Mouse (Mus musculus) kidney, postnatal 14 days (tissue): ENCODE data around the gene Zkscan6.

Source experiments
- DNase-seq: peaks from one replicate; pipeline ENCODE4 v3.0.0; 2022; ENCODE audit warnings: mixed read lengths

Zkscan6 gene

DNA sequence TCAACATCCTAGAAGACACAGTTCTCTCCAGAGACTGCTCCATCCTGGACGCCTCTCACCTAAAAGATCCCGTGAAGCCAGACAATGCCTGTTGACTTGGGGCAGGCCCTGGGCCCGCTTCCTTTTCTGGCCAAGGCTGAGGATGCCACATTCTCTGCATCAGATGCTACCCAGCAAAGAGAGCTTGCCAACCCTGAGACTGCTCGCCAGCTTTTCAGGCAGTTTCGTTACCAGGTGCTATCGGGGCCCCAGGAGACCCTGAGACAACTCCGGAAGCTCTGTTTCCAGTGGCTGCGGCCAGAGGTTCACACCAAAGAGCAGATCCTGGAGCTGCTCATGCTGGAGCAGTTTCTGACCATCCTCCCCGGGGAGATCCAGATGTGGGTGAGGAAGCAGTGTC is 7.4 kb downstream of the Zkscan6 start:
- no peak for DNase-seq

DNA sequence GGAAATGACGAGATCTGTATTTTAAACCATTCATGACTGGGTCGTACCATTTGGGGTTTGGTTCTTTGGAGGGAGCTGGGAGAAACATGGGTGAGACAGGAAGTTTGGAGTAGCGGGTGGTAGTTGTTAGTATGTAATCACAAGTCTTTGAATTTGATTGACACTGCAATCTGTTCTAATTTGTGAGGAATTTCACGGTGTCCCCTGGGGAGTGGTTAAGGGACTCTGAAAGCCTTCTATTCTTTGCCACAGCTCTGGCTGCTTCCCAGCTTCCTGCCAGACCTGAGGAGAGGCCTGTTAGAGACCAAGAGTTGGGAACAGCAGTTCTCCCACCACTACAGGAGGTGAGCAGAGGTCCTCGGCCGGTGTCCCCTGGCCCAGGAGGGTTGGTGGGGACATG is 9.3 kb downstream of the Zkscan6 start:
- DNase-seq: no peak

DNA sequence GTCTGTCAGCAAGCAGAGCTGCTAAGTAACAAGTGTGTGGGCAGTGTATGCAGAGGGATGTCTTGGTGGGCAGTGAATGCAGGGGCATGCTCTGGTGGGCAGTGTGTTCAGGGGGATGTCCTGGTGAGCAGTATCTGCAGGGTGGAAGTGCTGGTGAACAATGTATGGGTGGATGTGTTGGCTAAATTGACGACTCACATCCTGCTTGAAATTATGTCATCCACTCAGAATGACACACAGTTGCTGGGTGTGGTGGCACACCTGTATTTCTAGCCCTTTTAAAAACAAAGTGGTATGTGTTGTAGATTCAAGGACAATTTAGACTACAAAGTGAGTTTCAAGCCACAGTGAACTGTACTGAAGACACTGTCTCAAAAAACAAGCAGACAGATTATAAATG is 11.2 kb downstream of the Zkscan6 start:
- DNase-seq: no peak

- peak; percentile 26 for DNase-seq
Observed at GRCm38 (mm10) chr11:65820280-65820679, 13.3 kb downstream of the Zkscan6 start.

DNA sequence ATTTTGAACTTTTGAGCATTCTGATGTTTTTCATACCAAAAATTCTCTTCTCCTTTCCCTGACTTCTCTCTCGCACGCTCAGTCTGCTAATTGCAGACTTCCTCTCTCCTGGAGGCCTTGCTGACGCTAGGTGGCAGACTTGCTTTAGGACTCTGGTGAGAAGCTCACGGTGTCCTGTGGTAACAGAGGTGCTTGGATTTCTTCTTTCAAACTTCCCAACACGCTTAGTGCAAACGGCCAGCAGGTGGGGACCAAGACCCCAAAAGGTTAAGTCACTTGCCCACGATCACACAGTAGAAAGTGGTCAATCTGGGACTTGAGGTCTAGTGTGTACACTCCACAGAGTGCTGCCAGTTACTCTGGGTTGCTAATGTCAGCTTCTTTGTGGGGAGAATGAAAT is 13.9 kb downstream of the Zkscan6 start:
- DNase-seq: peak; percentile 76

DNA sequence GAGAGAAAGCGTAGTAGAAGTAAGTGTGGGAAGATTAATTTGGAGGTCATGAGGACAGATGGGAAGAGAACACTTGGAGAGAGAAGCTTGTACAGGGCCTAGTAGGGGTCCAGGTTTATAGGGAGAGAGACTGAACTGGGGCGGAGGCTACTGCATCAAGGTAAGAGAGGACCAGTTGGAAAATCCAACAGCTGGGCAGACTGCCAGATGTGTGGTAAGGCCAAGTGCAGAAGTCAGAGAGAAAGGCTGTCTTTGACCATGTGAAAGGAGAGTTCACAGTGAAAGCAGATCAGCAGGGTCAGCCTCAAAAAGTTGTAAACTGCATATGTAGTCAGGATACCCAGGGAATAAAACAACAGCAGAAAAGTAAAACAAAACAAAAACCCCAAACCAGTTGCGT is 17.6 kb downstream of the Zkscan6 start:
- DNase-seq: peak; percentile 34

DNA sequence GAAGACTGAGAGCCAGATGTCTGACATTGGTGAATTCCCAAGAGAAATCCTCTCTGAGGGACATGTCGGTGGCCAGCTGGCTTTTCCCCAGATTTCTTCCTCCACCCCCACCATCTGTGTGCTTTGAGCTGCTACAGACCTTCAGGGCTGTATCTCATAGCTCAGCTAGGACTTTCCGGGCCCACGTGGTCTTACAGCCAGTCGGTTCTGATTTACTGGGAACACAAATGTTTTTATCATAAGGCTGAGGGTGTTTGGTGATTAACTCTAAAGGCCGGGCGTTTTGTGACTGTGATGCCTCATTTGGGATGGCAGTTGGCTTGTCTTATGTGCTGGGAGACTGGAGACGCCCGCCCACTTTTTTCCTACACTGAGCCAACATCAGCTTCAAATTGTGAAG is 32.0 kb downstream of the Zkscan6 start:
- peak; percentile 39 for DNase-seq

DNA sequence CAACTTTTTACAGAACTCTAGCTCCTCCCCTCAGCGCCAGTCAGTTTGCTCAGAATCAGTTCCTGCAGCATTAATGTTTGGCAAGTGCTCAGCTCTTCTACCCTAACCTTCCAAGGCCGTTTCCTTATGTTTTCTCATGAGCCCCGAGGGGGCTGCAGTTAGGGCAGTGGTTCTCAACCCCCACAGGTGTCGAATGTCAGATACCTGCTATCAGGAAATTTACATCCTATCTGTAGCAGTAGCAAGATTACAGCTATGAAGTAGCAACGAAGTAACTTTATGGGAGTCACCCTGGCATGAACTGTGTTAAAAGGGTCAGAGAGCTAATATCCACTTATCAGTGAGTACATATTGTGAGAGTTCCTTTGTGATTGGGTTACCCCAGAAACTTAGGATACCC is 39.5 kb downstream of the Zkscan6 start:
- no peak for DNase-seq

DNA sequence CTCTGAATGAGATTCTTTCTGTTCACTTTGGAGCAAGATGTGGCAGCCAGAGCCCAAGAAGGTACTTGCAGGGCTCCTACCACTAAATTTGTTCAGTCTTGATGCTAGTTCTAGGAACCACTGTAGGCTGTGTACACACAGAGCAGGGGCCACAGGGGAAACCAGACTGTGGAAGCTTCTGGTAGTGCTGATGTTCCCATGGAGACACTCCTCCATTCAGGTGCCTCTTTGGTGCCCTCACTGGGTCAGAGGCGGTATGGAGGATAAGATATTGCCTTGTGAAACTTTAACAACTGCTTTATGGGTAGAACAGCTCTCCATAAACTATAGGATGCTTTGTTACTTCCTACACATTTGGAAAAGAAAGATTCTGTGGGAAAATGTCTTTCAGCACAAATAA is 45.1 kb downstream of the Zkscan6 start:
- DNase-seq: peak; percentile 10

DNA sequence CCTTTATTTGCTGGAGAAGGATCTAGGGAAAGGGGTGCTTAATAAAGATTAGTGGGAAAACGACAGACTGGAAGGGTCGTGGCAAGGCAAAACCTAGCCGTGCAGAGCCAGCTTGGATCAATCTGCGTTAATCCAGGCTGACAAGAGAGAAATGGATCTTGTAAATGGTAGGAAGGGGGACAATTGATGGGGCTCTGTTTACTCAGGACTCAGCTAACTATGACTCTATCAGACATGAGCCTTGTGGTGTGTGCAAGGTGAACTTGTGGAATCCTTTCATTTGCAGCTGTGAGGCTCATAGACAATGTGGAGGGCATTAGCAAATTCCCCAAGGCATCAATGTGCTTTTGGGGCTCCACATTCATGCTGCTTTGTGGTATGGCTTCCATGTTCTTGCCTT is 54.5 kb downstream of the Zkscan6 start:
- DNase-seq: no peak

- no peak for DNase-seq
Observed at GRCm38 (mm10) chr11:65877146-65877775, 70.3 kb downstream of the Zkscan6 start.
